Mouse (Mus musculus) neural tube, embryonic 14.5 days (tissue): ENCODE measurements around the gene Gm17026. TPM values are rescaled to one million over a fixed set of nuclear protein-coding genes. Genes with fewer than 3 reads are reported as not detected.
"Not testable (repeated sequence)": the region's sequence is repeated elsewhere in the genome, so short reads cannot be mapped to it uniquely, and the experiment has no call there.

Source experiments
- ATAC-seq: fragments of 200-750 bp; cut with Nextera tagmentation; 2 replicates; pipeline ENCODE4 v1.8.0; 2017; ENCODE audit warnings: low read depth, mild to moderate bottlenecking, moderate TSS enrichment, moderate library complexity
- H3K27ac ChIP-seq: fragments of 300-500 bp; sonication (generic); 2 replicates; pipeline ENCODE4 v1.5.1; 2014; ENCODE audit warnings: low read depth, mild to moderate bottlenecking, control low read depth, low read length, moderate library complexity, mixed read lengths
- H3K27me3 ChIP-seq: fragments of 300-500 bp; sonication (generic); 2 replicates; pipeline ENCODE4 v1.6.1; 2014; ENCODE audit warnings: low read length; ENCODE audit not compliant: control insufficient read depth, insufficient read depth
- H3K36me3 ChIP-seq: fragments of 300-500 bp; sonication (generic); 2 replicates; pipeline ENCODE4 v1.6.1; 2014; ENCODE audit warnings: low read length, mixed read lengths; ENCODE audit not compliant: control insufficient read depth, insufficient read depth
- H3K4me1 ChIP-seq: fragments of 300-500 bp; sonication (generic); 2 replicates; pipeline ENCODE4 v1.6.1; 2014; ENCODE audit warnings: low read length; ENCODE audit not compliant: control insufficient read depth, insufficient read depth
- H3K4me2 ChIP-seq: fragments of 300-500 bp; sonication (generic); 2 replicates; pipeline ENCODE4 v1.6.1; 2014; ENCODE audit warnings: mild to moderate bottlenecking, low read depth, low read length, control low read depth
- H3K4me3 ChIP-seq: fragments of 300-500 bp; sonication (generic); 2 replicates; pipeline ENCODE4 v1.5.1; 2014; ENCODE audit warnings: low read depth, low read length, control low read depth, mixed read lengths
- H3K9ac ChIP-seq: fragments of 300-500 bp; sonication (generic); replicated peaks from 2 replicates; pipeline ENCODE4 v1.6.1; 2014; ENCODE audit warnings: low read depth, mild to moderate bottlenecking, control low read depth, low read length, mixed read lengths
- H3K9me3 ChIP-seq: fragments of 300-500 bp; sonication (generic); 2 replicates; pipeline ENCODE4 v1.6.1; 2016; ENCODE audit warnings: low read length; ENCODE audit not compliant: control insufficient read depth
- WGBS: fragments of 180-500 bp; shearing (Covaris S2); extraction: QIAGEN DNeasy Blood & Tissue Kit; methylation state at CpG from one replicate; pipeline ENCODE4 v1.1.7; 2014; 5-methylcytosine and 5-hydroxymethylcytosine counted together
- microRNA-seq: library from miRNA; unstranded; fragments of <30 nt; microRNA quantifications from one replicate; pipeline ENCODE4, GENCODE M21; 2016
- polyA plus RNA-seq: library from polyadenylated mRNA; unstranded; fragments of >200 nt; fragmentation: Nextera tagmentation; extraction: Ambion mirVana; gene quantifications from 2 replicates; pipeline ENCODE4 v1.2.1, GENCODE M21; 2014

The Gm17026 gene
- polyA plus RNA-seq: not detected in 2 replicates

GRCm38 (mm10) chr14:42259948-42260347 lies at the start of gene Gm17026:
TSS of gene Gm17026 (minus strand) at chr14:42260048.
- not testable (repeated sequence) for H3K9me3 ChIP-seq, ATAC-seq
- WGBS: no CpG with 5 or more reads among the region's 3 CpGs

GRCm38 (mm10) chr14:42297258-42297657 lies 37.4 kb upstream of the Gm17026 start, which contains the start of gene Gm9611:
TSS of gene Gm9611 (minus strand) at chr14:42297358.
- H3K4me1 ChIP-seq, H3K27ac ChIP-seq, H3K4me3 ChIP-seq, H3K27me3 ChIP-seq, H3K36me3 ChIP-seq, H3K4me2 ChIP-seq, H3K9ac ChIP-seq, H3K9me3 ChIP-seq, ATAC-seq: not testable (repeated sequence)
- no CpG with 5 or more reads among the region's 3 CpGs for WGBS

More at GRCm38 (mm10) chr14:42259948-42260347, at the start of gene Gm17026:
- not testable (repeated sequence) for H3K4me2 ChIP-seq, H3K9ac ChIP-seq, H3K4me3 ChIP-seq, H3K4me1 ChIP-seq, H3K27ac ChIP-seq, H3K36me3 ChIP-seq, H3K27me3 ChIP-seq

GRCm38 (mm10) chr14:42216766-42217537 lies 42.9 kb downstream of the Gm17026 start:
- H3K9ac ChIP-seq, H3K4me3 ChIP-seq, H3K9me3 ChIP-seq, H3K36me3 ChIP-seq, H3K27me3 ChIP-seq, ATAC-seq, H3K4me2 ChIP-seq, H3K27ac ChIP-seq, H3K4me1 ChIP-seq: not testable (repeated sequence)
- 79% methylated on average over 8 of the region's 10 CpGs for WGBS

Small RNAs within 50 kb of the gene (microRNA-seq; reads per million reads assigned to microRNA genes)
- not detected for gene Gm25208
- not detected for gene Gm25892

Other genes with a start within 250 kb of the Gm17026 start
- not detected in 2 replicates for gene Gm7951, start 142.7 kb downstream of the Gm17026 start, polyA plus RNA-seq
- not detected in 2 replicates for gene Gm17027, start 97.4 kb downstream of the Gm17026 start, polyA plus RNA-seq
- gene Gm3573, start 69.3 kb downstream of the Gm17026 start, polyA plus RNA-seq: not detected in 2 replicates
- gene Gm9611, start 37.3 kb upstream of the Gm17026 start, polyA plus RNA-seq: not detected in 2 replicates
- gene Gm7995, start 50.2 kb upstream of the Gm17026 start, polyA plus RNA-seq: not detected in 2 replicates
- gene Gm8005, start 179.6 kb upstream of the Gm17026 start, polyA plus RNA-seq: not detected in 2 replicates
- not detected in 2 replicates for gene Gm8011, start 203.8 kb upstream of the Gm17026 start, polyA plus RNA-seq
- gene Gm8020, start 242.3 kb upstream of the Gm17026 start, polyA plus RNA-seq: not detected in 2 replicates